Mouse (Mus musculus): Measurements from ENCODE around the gene Zbtb12. TPM values are rescaled to one million over a fixed set of nuclear protein-coding genes. Genes with fewer than 3 reads are reported as not detected.
A peak's percentile ranks its signal among the peaks of the same experiment; 100 is the strongest.

Zbtb12 gene
- polyA plus RNA-seq, 1 experiment: 10.2 TPM

DNA sequence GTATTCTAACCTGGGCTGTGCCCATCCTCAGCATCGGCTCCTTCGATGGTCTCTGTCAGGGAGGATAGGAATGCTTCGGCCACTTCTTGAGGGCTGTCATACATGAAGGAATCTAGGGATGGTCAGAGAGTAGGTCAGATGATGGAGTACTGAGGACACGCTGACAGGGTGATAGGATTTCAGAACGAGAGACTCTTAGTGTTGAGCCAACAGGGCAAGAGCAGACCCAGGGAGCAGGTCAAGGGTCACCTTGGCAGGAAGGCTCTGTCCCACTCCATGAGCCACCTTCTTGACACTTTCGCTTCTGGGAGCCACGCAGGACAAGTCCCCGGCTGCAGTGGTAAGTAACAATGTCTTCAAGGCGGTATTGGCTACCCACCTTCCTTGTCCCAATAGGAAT, 18.8 kb upstream of the Zbtb12 start:
- Histone ChIP-seq H3K4me2 (ENCODE audit: low read depth) (no peak overlapping the region), H3ac (ENCODE audit: control insufficient read depth, insufficient read length) (no peak overlapping the region), H3K36me3 (ENCODE audit: control insufficient read depth, insufficient read depth) (peaks cover 7% of the 10 kb centered on the region), H3K4me3 (no peak overlapping the region), H3K79me2 (ENCODE audit: control insufficient read depth, insufficient read depth) (no peaks in the 10 kb centered on the region), H3K27me3 (ENCODE audit: control insufficient read depth, insufficient read depth, insufficient read length) (peaks cover 30% of the 10 kb centered on the region)
- TF ChIP-seq CEBPB (IDR thresholded peaks at IDR 0.05; ENCODE audit: insufficient read depth, poor library complexity, severe bottlenecking): no peak
- peak; percentile 58 for TF ChIP-seq POLR2AphosphoS2 (IDR thresholded peaks at IDR 0.05; ENCODE audit: insufficient read length, low read depth)

- Histone ChIP-seq H3K79me2 (ENCODE audit: control insufficient read depth, insufficient read depth) (no peaks in the 10 kb centered on the region), H3K27me3 (ENCODE audit: control insufficient read depth, insufficient read depth, insufficient read length) (peaks cover 30% of the 10 kb centered on the region), H3K36me3 (ENCODE audit: control insufficient read depth, insufficient read depth) (peaks cover 7% of the 10 kb centered on the region), H3K4me3 (no peak overlapping the region), H3ac (ENCODE audit: control insufficient read depth, insufficient read length) (no peak overlapping the region), H3K4me2 (ENCODE audit: low read depth) (no peak overlapping the region)
- no peak for TF ChIP-seq TCF3 (IDR thresholded peaks at IDR 0.05; ENCODE audit: insufficient read length, low read depth)
- TF ChIP-seq MAX (IDR thresholded peaks at IDR 0.05; ENCODE audit: low read depth): no peak
- no peak for TF ChIP-seq USF1 (IDR thresholded peaks at IDR 0.05; ENCODE audit: low read depth)
- no peak for TF ChIP-seq E2F4 (IDR thresholded peaks at IDR 0.05; ENCODE audit: insufficient read depth)
- TF ChIP-seq TCF12 (IDR thresholded peaks at IDR 0.05; ENCODE audit: insufficient read depth, poor library complexity, severe bottlenecking): no peak
- TF ChIP-seq POLR2A (IDR thresholded peaks at IDR 0.05; ENCODE audit: insufficient read length, low read depth): no peak
- no peak for TF ChIP-seq CEBPB (IDR thresholded peaks at IDR 0.05; ENCODE audit: insufficient read depth, poor library complexity, severe bottlenecking)
Observed at GRCm38 (mm10) chr17:34861704-34862415, 17.4 kb upstream of the Zbtb12 start.

GRCm38 (mm10) chr17:34862416-34863081, 16.7 kb upstream of the Zbtb12 start, which contains the start of gene Cfb:
TSS of gene Cfb (minus strand) at chr17:34862518.
- Histone ChIP-seq H3K4me2 (ENCODE audit: low read depth) (no peak within 1 kb of the TSS), H3K36me3 (ENCODE audit: control insufficient read depth, insufficient read depth) (no peaks in the 10 kb centered on the region), H3K4me3 (no peak within 1 kb of the TSS), H3K79me2 (ENCODE audit: control insufficient read depth, insufficient read depth) (no peaks in the 10 kb centered on the region), H3K27me3 (ENCODE audit: control insufficient read depth, insufficient read depth, insufficient read length) (peaks cover 30% of the 10 kb centered on the region), H3ac (ENCODE audit: control insufficient read depth, insufficient read length) (no peak within 1 kb of the TSS)
- TF ChIP-seq CEBPB (IDR thresholded peaks at IDR 0.05; ENCODE audit: insufficient read depth, poor library complexity, severe bottlenecking) (no peak), POLR2A (IDR thresholded peaks at IDR 0.05; ENCODE audit: insufficient read length, low read depth) (no peak), MYOD1 (IDR thresholded peaks at IDR 0.05; ENCODE audit: control insufficient read depth in 1 of 3, insufficient read length in 2 of 3, low read depth in 2 of 3) (no peak), POLR2AphosphoS2 (IDR thresholded peaks at IDR 0.05; ENCODE audit: insufficient read length, low read depth) (no peak), TCF3 (IDR thresholded peaks at IDR 0.05; ENCODE audit: insufficient read length, low read depth) (no peak)

DNA sequence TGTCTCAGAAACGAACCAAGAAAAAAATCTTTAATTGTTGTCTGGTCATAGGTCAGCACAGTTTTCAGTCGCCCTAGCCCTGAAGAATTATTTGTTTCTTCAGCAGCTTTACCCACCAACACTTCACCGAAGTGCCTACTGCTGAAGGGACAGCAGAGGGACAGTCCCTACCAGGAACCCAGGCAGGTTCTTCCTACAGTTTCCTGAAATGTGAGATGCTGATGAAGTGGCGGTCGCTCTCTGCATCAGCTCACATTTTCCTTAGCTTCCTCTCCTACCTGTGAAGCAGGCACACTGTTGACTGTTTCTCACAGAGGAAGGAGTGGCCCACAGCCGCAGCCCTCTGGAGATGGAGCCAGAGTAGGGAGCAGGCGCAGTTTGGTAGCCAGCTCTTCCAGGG, 13.3 kb upstream of the Zbtb12 start:
- TF ChIP-seq REST (IDR thresholded peaks at IDR 0.05; ENCODE audit: insufficient read depth, insufficient read length): no peak
- no peak for TF ChIP-seq E2F4 (IDR thresholded peaks at IDR 0.05; ENCODE audit: insufficient read depth)
- TF ChIP-seq MYOG (IDR thresholded peaks at IDR 0.05; ENCODE audit: control insufficient read depth in 1 of 3, insufficient read depth in 1 of 3, insufficient read length in 2 of 3, low read depth in 2 of 3): no peak
- no peak for TF ChIP-seq MAX (IDR thresholded peaks at IDR 0.05; ENCODE audit: low read depth)
- TF ChIP-seq CEBPB (IDR thresholded peaks at IDR 0.05; ENCODE audit: insufficient read depth, poor library complexity, severe bottlenecking): no peak
- TF ChIP-seq TCF3 (IDR thresholded peaks at IDR 0.05; ENCODE audit: insufficient read length, low read depth): no peak
- no peak for TF ChIP-seq TCF12 (IDR thresholded peaks at IDR 0.05; ENCODE audit: insufficient read depth, poor library complexity, severe bottlenecking)
- TF ChIP-seq POLR2AphosphoS2 (IDR thresholded peaks at IDR 0.05; ENCODE audit: insufficient read length, low read depth): no peak
- no peak for TF ChIP-seq SRF (IDR thresholded peaks at IDR 0.05; ENCODE audit: control insufficient read depth, insufficient read length, low read depth)
- no peak for TF ChIP-seq USF1 (IDR thresholded peaks at IDR 0.05; ENCODE audit: low read depth)
- no peak for TF ChIP-seq MYOD1 (IDR thresholded peaks at IDR 0.05; ENCODE audit: control insufficient read depth in 1 of 3, insufficient read length in 2 of 3, low read depth in 2 of 3)
- no peak for TF ChIP-seq POLR2A (IDR thresholded peaks at IDR 0.05; ENCODE audit: insufficient read length, low read depth)
- Histone ChIP-seq H3K79me2 (ENCODE audit: control insufficient read depth, insufficient read depth) (no peaks in the 10 kb centered on the region), H3K27me3 (ENCODE audit: control insufficient read depth, insufficient read depth, insufficient read length) (peaks cover 29% of the 10 kb centered on the region), H3K36me3 (ENCODE audit: control insufficient read depth, insufficient read depth) (no peaks in the 10 kb centered on the region), H3ac (ENCODE audit: control insufficient read depth, insufficient read length) (no peak overlapping the region), H3K4me2 (ENCODE audit: low read depth) (no peak overlapping the region), H3K4me3 (no peak overlapping the region)

- TF ChIP-seq MYOD1 (IDR thresholded peaks at IDR 0.05; ENCODE audit: control insufficient read depth in 1 of 3, insufficient read length in 2 of 3, low read depth in 2 of 3): no peak
- TF ChIP-seq CEBPB (IDR thresholded peaks at IDR 0.05; ENCODE audit: insufficient read depth, poor library complexity, severe bottlenecking): no peak
- TF ChIP-seq REST (IDR thresholded peaks at IDR 0.05; ENCODE audit: insufficient read depth, insufficient read length): no peak
- TF ChIP-seq POLR2A (IDR thresholded peaks at IDR 0.05; ENCODE audit: insufficient read length, low read depth): no peak
- TF ChIP-seq SRF (IDR thresholded peaks at IDR 0.05; ENCODE audit: control insufficient read depth, insufficient read length, low read depth): no peak
- no peaks in the 10 kb centered on the region for H3K27me3 ChIP-seq (ENCODE audit: control insufficient read depth, insufficient read depth, insufficient read length)
- no peak overlapping the region for H3K4me2 ChIP-seq (ENCODE audit: low read depth)
- H3K79me2 ChIP-seq (ENCODE audit: control insufficient read depth, insufficient read depth): no peaks in the 10 kb centered on the region
- H3K4me3 ChIP-seq: no peak overlapping the region
- no peaks in the 10 kb centered on the region for H3K36me3 ChIP-seq (ENCODE audit: control insufficient read depth, insufficient read depth)
- H3ac ChIP-seq (ENCODE audit: control insufficient read depth, insufficient read length): no peak overlapping the region
Observed at GRCm38 (mm10) chr17:34874321-34874720, 5.0 kb upstream of the Zbtb12 start.
